Mouse (Mus musculus) kidney, adult 9 months (tissue): ENCODE data around the gene Hlx.

Experiments
- DNase-seq: peaks from one replicate; pipeline ENCODE4 v3.0.0; 2022

Gene Hlx

GRCm38 (mm10) chr1:184731644-184732545 is 524 bp downstream of the Hlx start:
- DNase-seq = peak; percentile 35

- no peak for DNase-seq
Observed at GRCm38 (mm10) chr1:184731091-184731640, 1.3 kb downstream of the Hlx start.

GRCm38 (mm10) chr1:184730453-184731013 is 1.9 kb downstream of the Hlx start:
- no peak for DNase-seq

- no peak for DNase-seq
Observed at GRCm38 (mm10) chr1:184729357-184730140, 2.9 kb downstream of the Hlx start.

GRCm38 (mm10) chr1:184728561-184729115 is 3.8 kb downstream of the Hlx start:
- DNase-seq = no peak

- no peak for DNase-seq
Observed at GRCm38 (mm10) chr1:184727401-184728265, 4.8 kb downstream of the Hlx start.

GRCm38 (mm10) chr1:184726576-184727300 is 5.7 kb downstream of the Hlx start:
- DNase-seq = no peak

GRCm38 (mm10) chr1:184725318-184725790 is 7.1 kb downstream of the Hlx start:
- no peak for DNase-seq

GRCm38 (mm10) chr1:184724551-184725317 is 7.7 kb downstream of the Hlx start:
- no peak for DNase-seq

GRCm38 (mm10) chr1:184723899-184724298 is 8.5 kb downstream of the Hlx start:
- DNase-seq = no peak

- DNase-seq = no peak
Observed at GRCm38 (mm10) chr1:184721121-184721520, 11.3 kb downstream of the Hlx start.

GRCm38 (mm10) chr1:184720162-184721025 is 12.0 kb downstream of the Hlx start:
- DNase-seq = no peak

GRCm38 (mm10) chr1:184718261-184719120 is 13.9 kb downstream of the Hlx start:
- DNase-seq = no peak

GRCm38 (mm10) chr1:184717691-184718200 is 14.7 kb downstream of the Hlx start:
- no peak for DNase-seq

- DNase-seq = no peak
Observed at GRCm38 (mm10) chr1:184717016-184717568, 15.3 kb downstream of the Hlx start.

- DNase-seq = no peak
Observed at GRCm38 (mm10) chr1:184716117-184716516, 16.3 kb downstream of the Hlx start.

- DNase-seq = no peak
Observed at GRCm38 (mm10) chr1:184715693-184716092, 16.7 kb downstream of the Hlx start.

GRCm38 (mm10) chr1:184714515-184714914 is 17.9 kb downstream of the Hlx start:
- DNase-seq = peak; percentile 46
